Mouse (Mus musculus) spleen, adult 10 weeks (tissue): ENCODE measurements around the gene Gm21994. TPM values are rescaled to one million over a fixed set of nuclear protein-coding genes. Genes with fewer than 3 reads are reported as not detected.

Experiments used
- polyA plus RNA-seq: library from polyadenylated mRNA; stranded (reverse); fragments of 350-450 nt; fragmentation: Illumina TruSeq; extraction: RNeasy Lipid Tissue Mini Kit (QIAGEN cat#74804); gene quantifications from one replicate; pipeline ENCODE4 v1.2.3, GENCODE M21; 2015; ENCODE audit warnings: low replicate concordance; ENCODE audit not compliant: insufficient read depth

Gene Gm21994
- 22.0 TPM for polyA plus RNA-seq

DNA sequence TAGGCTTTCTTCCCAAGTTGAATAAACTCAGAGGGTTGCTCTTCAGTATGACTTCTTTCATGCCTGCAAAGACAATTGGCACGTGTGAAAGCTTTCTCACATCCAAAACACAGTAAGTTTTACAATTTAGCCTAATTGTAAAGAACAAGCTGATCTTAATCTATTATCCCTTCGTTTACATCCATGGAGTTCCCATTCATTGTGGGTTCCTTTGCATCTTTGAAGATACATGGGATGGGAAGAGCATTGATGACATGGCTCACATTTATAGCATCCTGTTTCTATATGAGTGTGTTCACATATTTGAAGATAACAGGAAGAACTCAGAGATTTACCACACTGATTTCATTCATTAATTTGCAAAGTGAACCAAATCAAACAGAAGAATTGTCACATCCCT is at the start of gene Gm21994:
Gm21994 (minus strand) TSS at position 101 of the 400 bp plus-strand sequence.

GRCm38 (mm10) chr2:150257291-150257690 is 1.9 kb upstream of the Gm21994 start, which contains the start of gene Gm14124:
Gene Gm14124 (plus strand): TSS chr2:150257517.

DNA sequence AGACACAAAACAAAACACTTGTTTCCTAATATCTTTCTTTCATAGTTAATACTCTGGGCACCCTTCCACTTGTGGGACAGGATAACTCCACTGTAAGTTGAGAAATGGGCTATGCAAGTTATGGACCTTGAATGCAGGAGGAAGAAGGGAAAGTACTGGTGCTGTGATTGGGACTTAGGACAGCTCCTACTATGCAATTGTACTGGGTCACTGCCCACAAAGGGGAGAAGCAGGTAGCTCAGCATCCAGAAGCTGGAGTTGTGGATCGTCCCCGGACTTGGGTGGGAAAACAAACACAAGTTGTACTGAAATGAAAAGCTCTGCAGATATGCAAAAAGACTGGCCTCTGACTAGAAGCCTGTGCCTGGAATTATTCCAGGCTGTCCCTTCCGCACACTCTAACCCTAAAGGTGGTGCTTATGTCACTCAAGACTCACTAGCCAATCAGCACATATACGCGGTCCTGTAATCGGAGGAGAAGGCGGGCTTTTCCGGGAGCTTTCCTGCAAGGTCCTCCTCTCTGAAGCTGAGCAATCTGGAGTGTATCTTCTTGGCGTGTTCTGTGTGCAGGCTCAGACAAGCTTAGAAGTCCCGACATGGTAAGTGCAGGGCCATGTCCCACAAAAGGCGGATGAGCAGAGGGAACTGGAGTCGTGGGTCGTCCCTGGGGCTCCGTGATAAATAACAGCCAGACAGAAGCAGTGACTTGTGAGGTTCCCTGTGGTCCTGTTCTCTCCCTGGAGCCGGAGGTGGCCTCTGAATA is 37.6 kb downstream of the Gm21994 start, which contains the start of gene Zfp937:
Zfp937 (plus strand) TSS at position 474 of the 763 bp plus-strand sequence.

Other genes starting within 250 kb of the Gm21994 start
- gene Zfp120, start 118.9 kb downstream of the Gm21994 start, polyA plus RNA-seq, result 32.3 TPM
- not detected for gene Gm10770, start 75.9 kb downstream of the Gm21994 start, polyA plus RNA-seq
- gene Gm14139, start 73.8 kb downstream of the Gm21994 start, polyA plus RNA-seq, result 0.35 TPM
- gene Zfp937, start 37.5 kb downstream of the Gm21994 start, polyA plus RNA-seq, result 5.6 TPM
- 0.10 TPM for gene Gm14124, start 1.9 kb upstream of the Gm21994 start, polyA plus RNA-seq
- 7.6 TPM for gene Gm10130, start 68.1 kb upstream of the Gm21994 start, polyA plus RNA-seq
- gene 3300002I08Rik, start 107.2 kb upstream of the Gm21994 start, polyA plus RNA-seq, result 6.5 TPM
- 4.7 TPM for gene Zfp442, start 195.9 kb upstream of the Gm21994 start, polyA plus RNA-seq
- gene Zfp345, start 229.5 kb upstream of the Gm21994 start, polyA plus RNA-seq, result 0.29 TPM